Mouse (Mus musculus) Muller cell, postnatal 12 days (primary cell): ENCODE measurements around the gene Asb1.

Source experiments
- DNase-seq: peaks from one replicate; pipeline ENCODE4 v3.0.0-alpha.2; 2015; ENCODE audit errors: inconsistent ontology term

Asb1 gene

DNA sequence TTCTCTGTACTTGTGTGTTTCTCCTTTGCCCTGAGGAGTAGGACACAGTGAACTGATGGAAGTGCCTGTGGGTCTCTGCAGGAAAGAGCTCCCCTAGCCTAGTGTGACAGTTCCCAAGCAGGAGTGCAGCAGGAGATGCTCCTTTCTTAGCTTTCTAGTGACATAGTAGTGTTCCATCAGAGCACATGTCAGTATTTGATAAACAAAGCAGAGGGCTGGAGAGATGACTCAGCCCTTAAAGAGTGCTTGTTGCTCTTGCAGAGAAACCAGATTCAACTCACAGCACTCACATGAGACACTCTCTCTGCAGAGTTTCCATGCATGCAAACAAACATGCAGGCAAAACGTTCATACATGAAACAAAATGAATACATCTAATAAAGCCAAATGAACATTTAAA is 4.9 kb downstream of the Asb1 start:
- DNase-seq: no peak

- no peak for DNase-seq
These were observed 7.2 kb downstream of the Asb1 start for GRCm38 (mm10) chr1:91547567-91547966.

- DNase-seq: no peak
These were observed 8.7 kb downstream of the Asb1 start for GRCm38 (mm10) chr1:91549073-91549472.

DNA sequence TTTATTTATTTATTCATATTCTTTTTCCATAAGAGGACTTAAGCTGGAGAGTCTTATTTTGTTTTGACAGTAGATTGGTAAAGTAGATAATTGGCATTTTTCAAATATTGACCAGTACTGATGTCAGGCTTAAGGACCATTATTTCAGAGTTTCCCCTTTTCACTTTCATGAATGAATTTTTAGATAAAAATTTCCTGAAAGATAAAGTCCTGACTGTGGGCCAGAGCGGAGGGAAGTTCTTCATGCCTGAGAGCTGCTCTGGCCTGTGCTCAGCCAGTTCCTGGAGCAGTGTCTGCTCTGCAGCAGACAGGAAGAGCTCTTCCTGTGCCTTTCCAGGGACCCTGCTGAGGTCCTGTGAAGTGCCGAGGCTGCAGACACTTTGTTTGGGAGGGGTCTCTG is 16.8 kb downstream of the Asb1 start:
- no peak for DNase-seq

DNA sequence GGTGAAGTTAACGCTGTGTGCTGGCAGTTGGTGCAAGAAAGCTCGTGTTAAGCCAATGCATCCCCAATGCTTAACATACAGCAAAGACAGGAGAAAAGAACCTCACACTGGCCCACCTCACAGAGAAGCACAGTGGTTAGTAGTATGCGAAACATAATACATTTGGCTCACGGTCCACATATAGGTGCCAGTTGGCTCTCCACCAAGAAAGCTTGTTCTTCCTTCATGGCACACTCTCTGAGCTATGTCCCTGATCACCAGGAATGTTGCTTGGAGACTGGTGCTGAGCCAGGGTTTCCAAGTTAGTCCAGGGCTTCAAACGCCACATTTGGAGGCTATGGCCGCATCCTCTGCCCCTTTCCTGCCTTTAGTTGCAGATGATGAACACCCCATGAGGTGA is 20.9 kb downstream of the Asb1 start:
- DNase-seq: no peak

GRCm38 (mm10) chr1:91562977-91563590 is 22.7 kb downstream of the Asb1 start:
- peak; percentile 20 for DNase-seq

GRCm38 (mm10) chr1:91564004-91564403 is 23.7 kb downstream of the Asb1 start:
- DNase-seq: no peak

- DNase-seq: no peak
These were observed 24.3 kb downstream of the Asb1 start for GRCm38 (mm10) chr1:91564598-91564997.

DNA sequence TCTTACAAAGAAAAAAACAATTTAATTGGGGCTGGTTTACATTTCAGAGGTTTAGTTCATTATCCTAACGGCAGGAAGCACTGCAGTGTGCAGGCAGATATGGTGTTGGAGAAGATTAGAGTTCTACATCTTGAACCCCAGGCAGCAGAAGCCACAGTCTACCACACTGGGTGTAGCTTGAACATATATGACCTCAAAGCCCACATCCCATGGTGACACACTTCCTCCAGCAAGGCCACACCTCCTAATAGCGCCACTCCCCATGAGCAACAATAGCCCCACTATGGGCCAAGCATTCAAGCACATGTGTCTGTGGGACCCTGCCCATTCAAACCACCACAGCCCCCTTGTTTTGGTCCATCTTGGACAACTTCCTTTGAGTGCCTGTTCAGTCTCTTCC is 26.9 kb downstream of the Asb1 start:
- DNase-seq: no peak

DNA sequence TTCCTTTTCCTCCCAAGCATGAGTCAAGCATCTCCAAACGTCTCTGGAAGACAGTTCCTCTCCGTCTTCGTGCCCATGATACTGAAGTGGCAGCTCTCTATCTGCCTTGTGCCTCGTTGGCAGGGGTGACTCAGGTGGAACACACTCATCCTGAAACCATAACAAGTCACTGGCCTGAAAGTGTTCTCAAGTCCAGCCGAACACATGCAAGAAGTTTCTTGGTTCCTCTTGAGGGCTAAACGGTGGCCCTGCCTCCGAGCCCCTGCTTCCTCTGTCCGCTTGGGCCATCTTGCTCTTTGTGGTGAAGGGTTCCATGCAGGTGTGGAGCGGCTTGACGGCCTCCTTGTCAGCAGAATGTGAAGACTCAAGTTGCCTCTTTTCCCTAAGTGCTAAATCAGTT is 32.1 kb downstream of the Asb1 start:
- no peak for DNase-seq

DNA sequence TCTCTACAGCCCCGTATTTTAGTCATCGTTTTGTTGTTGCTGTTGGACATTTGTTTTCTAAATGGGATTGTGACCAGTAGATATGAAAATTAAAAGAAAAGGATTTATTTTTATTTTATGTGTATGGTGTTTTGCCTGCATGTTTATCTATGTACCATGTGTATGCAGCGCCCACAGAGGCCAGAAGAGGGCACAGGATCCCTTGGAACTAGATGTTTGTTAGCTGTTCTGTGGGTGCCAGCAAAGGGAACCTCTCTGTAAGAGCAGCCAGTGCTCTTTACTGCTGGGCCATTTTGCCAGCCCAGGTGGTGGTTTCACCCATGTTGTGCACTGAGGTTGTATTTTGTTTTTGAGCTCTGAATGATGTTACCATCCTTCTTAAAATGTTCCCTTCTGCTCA is 33.9 kb downstream of the Asb1 start:
- DNase-seq: peak; percentile 41

GRCm38 (mm10) chr1:91577883-91578517 is 37.7 kb downstream of the Asb1 start:
- DNase-seq: peak; percentile 72

- DNase-seq: no peak
These were observed 40.2 kb downstream of the Asb1 start for GRCm38 (mm10) chr1:91580503-91580902.

DNA sequence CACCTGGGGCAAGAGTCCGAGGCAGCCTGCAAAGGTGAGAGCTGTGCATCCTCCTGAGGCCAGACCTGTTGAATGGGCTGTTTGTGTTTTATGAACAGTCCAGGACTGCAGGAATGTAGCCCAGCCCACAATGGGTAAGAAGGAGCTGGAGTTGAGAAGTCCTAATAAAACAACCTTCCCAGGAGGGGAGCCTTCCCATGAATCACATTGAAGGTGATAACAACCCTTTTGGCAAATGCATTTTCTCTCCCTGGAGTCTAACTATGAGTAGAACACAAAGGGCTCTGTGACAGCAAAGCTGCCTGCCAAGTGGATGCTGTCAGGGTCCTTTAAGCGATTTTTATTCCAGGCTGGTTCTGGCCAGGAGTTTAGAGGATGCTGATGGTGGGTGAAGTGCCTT is 40.9 kb downstream of the Asb1 start:
- no peak for DNase-seq

DNA sequence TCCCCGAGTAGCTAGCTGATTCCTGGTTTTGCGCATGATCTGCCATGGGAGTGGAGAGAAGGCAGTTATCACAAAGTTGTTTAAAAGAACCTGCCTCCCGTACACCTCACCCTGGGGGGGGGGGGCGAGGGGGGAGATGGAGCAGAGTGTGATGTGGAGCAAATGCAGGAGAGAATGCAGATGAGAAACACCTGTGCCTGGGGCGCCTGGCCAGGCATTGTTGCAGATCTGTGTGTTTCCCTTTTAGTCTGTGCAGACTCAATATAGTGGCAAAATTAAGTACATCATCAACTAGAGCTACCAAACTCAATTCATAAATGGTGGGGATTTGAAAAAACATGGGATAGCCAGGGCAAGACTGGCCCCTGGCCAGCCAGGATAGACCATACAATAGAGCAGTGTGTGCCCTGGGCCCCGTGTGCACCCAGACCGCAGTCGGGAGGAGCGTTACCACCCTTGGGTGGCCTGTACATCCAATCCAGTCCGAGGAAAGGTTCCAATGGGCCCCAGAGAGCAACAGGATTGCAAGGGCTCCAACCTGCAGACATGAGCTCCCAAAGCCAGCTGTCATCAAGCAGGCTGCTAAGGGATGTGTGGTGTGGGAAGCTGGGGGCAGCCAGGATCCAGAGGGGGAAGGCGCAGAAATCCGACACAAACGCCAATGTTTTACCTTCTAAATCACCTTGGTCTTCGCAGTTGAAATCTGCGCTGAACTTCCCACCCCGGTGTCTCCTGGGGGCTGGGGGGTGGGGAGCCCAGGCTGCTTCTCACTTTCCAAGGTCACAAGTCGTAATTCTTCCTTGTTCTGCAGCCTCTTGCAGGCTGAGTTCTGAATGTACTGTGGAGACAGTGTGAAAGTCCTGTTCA is 44.9 kb downstream of the Asb1 start:
- no peak for DNase-seq

GRCm38 (mm10) chr1:91589738-91590137 is 49.4 kb downstream of the Asb1 start:
- DNase-seq: peak; percentile 32

GRCm38 (mm10) chr1:91595521-91596020 is 55.2 kb downstream of the Asb1 start:
- no peak for DNase-seq

GRCm38 (mm10) chr1:91597611-91598010 is 57.3 kb downstream of the Asb1 start:
- DNase-seq: no peak

DNA sequence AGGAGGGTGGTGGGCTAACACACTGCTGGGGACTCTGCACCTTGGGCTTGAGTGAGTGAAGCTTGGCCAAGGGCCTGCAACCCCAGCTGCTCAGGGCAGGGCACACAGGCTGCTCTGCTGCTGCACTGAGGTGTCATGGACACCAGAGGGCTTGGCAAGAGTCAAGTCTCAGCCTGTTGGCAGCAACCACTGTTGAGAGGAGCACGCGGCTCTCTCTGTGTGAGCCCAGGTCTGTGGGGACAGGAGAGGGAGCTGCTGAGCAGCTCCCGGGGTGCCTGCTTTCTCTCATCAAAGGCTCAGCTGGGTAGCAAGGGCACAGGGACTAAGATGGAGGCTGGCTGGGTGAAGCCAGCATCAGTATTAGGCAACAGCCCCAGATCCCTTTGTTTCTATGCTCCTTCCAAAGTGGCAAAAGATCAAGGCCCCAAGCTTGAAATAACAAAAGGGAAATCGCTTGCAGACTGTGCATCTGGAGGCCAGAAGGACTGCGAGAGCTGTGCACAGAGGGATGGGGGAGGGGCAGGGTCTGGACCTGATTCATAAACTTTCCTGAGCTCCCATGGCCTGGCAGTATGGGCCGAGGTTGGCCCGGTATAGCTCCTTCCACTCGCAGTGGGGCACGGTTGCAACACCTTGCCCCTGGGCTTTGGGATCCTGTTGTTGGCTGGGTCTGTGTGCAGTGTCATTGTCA is 60.5 kb downstream of the Asb1 start:
- peak; percentile 75 for DNase-seq

DNA sequence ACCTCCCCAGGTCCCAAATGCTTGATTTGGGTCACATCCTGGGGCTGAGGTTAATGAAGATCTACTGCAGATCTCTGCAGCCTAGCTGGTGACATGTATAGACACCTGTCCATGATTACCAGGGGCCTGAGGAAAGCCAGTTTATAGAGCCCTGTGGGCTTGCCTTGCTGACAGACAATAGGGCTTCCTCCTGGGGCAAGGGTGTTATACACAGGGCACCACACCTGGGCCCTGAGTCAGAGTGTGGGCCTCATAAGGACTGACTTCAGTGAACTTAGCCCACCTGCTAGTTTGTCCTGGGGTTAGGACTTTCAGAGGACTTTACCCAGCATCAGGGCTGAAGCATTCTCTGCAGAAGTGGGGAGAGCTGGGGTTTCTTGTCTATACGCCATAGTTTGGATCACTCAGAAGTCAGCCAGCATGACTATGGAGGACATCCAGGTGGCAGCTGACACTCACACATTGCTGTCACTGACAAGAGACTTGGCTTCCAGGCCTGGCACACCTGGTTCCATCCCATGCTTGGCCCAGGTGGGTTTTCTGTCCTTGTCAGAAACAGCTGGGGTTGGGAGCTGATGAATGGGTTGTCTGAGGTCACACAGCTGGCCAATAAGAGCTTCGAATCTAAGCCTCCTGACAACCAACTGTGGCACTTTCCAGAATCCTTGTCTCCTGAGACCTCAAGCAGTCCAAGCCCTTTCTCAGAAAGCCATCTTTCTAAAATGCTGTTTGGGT is 61.2 kb downstream of the Asb1 start:
- DNase-seq: no peak

GRCm38 (mm10) chr1:91605632-91606031 is 65.3 kb downstream of the Asb1 start:
- DNase-seq: no peak
